Mouse (Mus musculus): ENCODE measurements around the gene Mrpl34. TPM values are rescaled to one million over a fixed set of nuclear protein-coding genes. Genes with fewer than 3 reads are reported as not detected.

The Mrpl34 gene
- polyA plus RNA-seq, 1 experiment from 2014 or later = 46.4 TPM

DNA sequence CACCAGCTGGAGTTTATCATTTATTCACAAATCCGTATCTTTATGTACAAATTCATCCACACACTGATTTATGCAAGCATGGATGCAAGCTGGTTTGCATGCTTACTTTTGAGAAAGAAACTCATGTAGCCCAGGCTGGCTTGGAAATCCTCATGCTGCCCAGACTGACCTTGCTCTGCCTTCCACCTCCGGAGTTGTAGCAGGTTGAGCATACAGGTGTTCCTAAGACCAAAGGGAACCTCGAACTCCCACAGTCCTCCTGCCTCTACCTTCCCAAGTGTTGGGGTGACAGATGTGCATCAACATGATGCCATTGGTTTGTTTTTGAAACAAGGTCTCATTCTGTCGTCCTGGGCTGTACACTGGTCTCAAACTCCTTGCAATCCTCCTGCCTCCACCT lies 2.6 kb upstream of the Mrpl34 start:
- H3K4me3 ChIP-seq (ENCODE audit: inconsistent target) = no peak overlapping the region

DNA sequence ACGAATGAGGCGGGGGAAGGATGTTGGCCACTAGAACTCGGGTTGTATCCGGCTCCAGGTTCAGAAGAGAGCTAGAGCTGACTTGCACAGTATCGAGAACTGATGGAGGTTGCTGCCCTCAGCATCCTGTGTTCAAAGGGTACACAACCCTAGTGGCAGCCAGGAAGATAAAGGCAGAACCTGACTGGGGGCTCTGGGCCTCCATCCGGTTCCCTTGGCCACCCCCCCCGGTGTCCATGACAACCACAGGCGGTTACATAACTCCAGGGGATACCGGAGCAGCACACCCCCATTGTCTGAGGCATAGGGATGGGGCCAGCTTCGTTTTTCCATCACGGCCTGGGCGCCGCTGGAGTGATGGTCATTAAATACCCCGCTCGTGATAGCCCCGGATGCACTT lies 2.0 kb upstream of the Mrpl34 start:
- Histone ChIP-seq H3K4me3 (ENCODE audit: inconsistent target) (peak overlapping the region; percentile 50), H3K79me2 (ENCODE audit: inconsistent target) (no peaks in the 10 kb centered on the region; the same call in 1 of the 2 replicates), H3K36me3 (ENCODE audit: inconsistent target) (no peaks in the 10 kb centered on the region), H3K27ac (no peak overlapping the region)
- WGBS (ENCODE audit: missing documents) = 11% methylated on average over 16 of the region's 16 CpGs

More for the DNA sequence above, 2.6 kb upstream of the Mrpl34 start:
- Histone ChIP-seq H3K36me3 (ENCODE audit: inconsistent target) (no peaks in the 10 kb centered on the region), H3K79me2 (ENCODE audit: inconsistent target) (no peaks in the 10 kb centered on the region; the same call in 1 of the 2 replicates), H3K27ac (no peak overlapping the region)
- 76% methylated on average over 4 of the region's 4 CpGs for WGBS (ENCODE audit: missing documents)

DNA sequence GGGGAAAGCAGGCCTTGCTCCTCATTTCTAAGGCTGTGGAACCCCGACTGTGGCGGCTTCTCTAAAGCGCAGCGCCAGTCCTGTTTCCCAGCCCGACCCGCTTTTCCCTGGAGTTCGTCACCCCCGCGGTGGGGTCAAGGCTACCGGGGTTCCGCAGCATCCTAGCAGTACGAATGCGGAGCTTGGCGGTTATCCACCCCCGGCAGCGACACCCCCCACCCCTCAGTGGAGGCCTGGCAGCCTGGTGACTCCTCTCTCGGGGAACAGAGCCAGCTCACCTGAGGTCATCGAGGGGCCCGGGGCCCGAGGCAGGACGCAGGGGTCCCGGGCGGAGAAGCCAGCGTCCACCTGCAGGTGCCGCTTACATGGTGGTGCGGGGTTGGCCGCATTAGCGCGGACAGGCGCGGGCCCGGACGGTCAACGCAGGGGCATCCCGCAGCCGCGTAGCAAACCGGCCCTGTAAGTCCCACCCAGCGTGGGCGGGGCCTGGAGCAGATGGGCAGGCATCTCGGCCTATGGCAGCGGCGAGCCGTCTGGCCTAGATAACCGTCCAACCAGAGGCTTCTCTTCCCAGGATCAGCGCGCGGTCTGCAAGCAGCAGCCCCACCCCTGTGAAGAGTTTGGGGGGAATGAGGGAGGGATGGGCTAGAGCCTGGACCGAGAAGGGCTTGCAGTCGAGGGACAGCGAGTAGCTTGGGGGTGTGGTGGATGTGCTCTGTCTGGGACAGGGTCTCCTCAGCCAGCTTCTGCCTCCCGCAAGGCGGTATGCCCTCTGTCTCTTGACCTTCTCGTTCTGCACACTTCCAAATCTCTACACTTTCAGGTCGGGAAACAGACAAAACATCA lies 1.3 kb upstream of the Mrpl34 start, which contains the start of gene Abhd8:
TSS of gene Abhd8 (minus strand) at position 468 of the 846 bp plus-strand sequence.
- Histone ChIP-seq H3K36me3 (ENCODE audit: inconsistent target) (no peaks in the 10 kb centered on the region), H3K79me2 (ENCODE audit: inconsistent target) (no peaks in the 10 kb centered on the region; the same call in 1 of the 2 replicates), H3K27ac (0 out of 2 replicates have a peak within 1 kb of the TSS, but pooled peaks have one; percentile 15), H3K4me3 (ENCODE audit: inconsistent target) (peak within 1 kb of the TSS; percentile 50)
- WGBS (ENCODE audit: missing documents) = 3% methylated on average over 55 of the region's 55 CpGs

DNA sequence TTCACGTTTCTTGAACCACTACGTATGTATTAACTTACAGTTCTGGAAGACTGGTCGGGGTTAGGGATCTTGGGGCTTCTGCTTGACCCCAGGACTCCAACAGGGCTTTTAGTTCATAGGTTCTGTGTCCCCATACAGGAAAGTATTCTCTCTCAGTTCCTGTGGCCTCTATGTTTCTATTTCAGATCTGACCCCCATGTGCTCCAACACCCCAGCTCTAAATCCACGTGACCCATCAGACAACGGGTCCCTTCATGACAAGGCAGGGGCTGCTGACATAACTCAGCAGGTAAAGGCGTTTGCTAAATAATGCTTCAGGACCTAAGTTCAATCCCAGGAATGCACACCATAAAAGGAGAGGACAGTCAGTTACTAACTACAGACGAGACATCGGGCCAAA lies 974 bp downstream of the Mrpl34 start:
- 88% methylated on average over 8 of the region's 8 CpGs for WGBS (ENCODE audit: missing documents)
- no peak overlapping the region for H3K4me3 ChIP-seq (ENCODE audit: inconsistent target)
- no peak overlapping the region for H3K27ac ChIP-seq
- peaks cover 16% of the 10 kb centered on the region for H3K79me2 ChIP-seq (ENCODE audit: inconsistent target)
- H3K36me3 ChIP-seq (ENCODE audit: inconsistent target) = no peaks in the 10 kb centered on the region

DNA sequence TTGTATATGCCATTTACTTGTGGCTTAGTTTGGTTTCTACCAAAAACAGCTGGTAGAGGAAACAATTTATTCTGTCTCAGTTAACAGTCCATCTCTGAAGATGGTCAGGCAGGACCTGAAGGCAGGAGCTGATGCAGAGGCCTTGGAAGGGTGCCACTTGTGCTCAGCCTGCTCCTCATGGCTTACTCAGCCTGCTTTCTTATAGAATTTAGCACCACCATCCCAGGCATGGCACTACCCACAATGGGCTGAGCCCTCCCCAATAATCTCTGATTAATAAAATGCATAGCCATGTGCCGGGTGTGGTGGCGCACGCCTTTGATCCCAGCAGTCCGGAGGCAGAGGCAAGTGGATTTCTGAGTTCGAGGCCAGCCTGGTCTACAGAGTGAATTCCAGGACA lies 1.4 kb downstream of the Mrpl34 start:
- WGBS (ENCODE audit: missing documents) = 100% methylated on average over 4 of the region's 5 CpGs
- no peak overlapping the region for H3K4me3 ChIP-seq (ENCODE audit: inconsistent target)
- no peak overlapping the region for H3K27ac ChIP-seq
- H3K79me2 ChIP-seq (ENCODE audit: inconsistent target) = peaks cover 20% of the 10 kb centered on the region
- no peaks in the 10 kb centered on the region for H3K36me3 ChIP-seq (ENCODE audit: inconsistent target)

DNA sequence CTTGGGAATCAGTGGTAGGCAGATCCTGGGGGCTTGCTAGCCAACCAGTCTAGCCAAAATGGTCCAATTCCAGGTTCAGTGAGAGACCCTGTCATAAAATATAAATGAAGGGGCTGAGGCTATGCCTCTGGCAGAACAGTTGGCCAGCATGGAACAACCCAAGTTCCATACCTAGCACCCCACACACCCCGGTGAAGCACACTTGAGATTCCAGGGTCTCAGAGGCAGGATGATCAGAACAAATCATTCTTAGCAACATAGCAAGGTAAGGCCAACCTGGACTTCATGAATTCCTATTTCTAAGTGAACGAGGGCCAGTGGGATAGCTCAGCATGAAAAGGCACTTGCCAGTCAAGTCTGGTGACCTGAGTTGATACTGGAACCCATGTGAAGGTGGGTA lies 2.4 kb downstream of the Mrpl34 start:
- Histone ChIP-seq H3K4me3 (ENCODE audit: inconsistent target) (no peak overlapping the region), H3K79me2 (ENCODE audit: inconsistent target) (peaks cover 30% of the 10 kb centered on the region), H3K36me3 (ENCODE audit: inconsistent target) (peaks cover 8% of the 10 kb centered on the region), H3K27ac (no peak overlapping the region)
- 92% methylated on average over 2 of the region's 2 CpGs for WGBS (ENCODE audit: missing documents)

DNA sequence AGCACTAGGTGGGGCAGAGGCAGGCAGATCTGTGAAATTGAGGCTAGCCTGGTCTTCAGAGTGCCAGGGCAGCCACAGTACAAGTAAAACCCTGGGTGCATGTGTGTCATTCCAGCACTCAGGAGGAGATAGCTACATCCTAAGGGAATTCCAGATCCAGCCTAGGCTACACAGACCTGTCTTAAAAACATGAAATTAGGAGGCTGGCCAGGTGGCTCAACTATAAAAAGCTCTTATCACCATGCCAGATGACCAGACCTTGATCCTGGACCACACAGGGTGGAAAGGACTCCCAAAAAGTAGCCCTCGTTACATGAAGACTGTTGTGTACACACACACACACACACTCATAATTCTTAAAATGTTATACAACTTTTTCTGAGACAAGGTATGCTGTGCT lies 3.2 kb downstream of the Mrpl34 start:
- WGBS (ENCODE audit: missing documents) = 100% methylated on average over 1 of the region's 1 CpGs
- H3K4me3 ChIP-seq (ENCODE audit: inconsistent target) = no peak overlapping the region

DNA sequence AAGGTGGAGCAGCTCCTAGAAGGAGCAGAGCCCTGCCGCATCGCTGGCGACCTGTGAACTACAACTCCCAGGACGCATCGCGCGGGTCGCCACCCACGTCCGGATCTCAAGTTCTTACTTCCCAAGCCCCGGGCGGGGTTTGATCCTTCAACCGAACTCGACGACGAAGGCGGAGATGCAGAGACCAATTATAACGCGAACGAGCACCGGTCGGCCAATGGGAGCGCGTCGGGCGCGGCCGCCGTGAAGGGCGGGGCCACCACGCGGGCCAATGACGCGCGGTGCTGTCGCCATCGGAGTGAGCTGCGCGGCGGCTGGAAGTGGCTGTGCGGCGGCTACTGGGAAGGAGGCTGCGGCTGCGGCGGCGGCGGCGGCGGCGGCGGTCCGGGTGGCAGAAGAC lies 4.2 kb downstream of the Mrpl34 start, which contains the start of gene Dda1:
TSS of gene Dda1 (plus strand) at position 284 of the 400 bp plus-strand sequence.
- under 1% methylated on average over 40 of the region's 52 CpGs for WGBS (ENCODE audit: missing documents)
- Histone ChIP-seq H3K4me3 (ENCODE audit: inconsistent target) (peak within 1 kb of the TSS; percentile 97), H3K27ac (peak within 1 kb of the TSS; percentile 50), H3K79me2 (ENCODE audit: inconsistent target) (peaks cover 31% of the 10 kb centered on the region), H3K36me3 (ENCODE audit: inconsistent target) (peaks cover 24% of the 10 kb centered on the region)

More for the DNA sequence above, 3.2 kb downstream of the Mrpl34 start:
- peaks cover 14% of the 10 kb centered on the region for H3K36me3 ChIP-seq (ENCODE audit: inconsistent target)
- peaks cover 31% of the 10 kb centered on the region for H3K79me2 ChIP-seq (ENCODE audit: inconsistent target)
- no peak overlapping the region for H3K27ac ChIP-seq

DNA sequence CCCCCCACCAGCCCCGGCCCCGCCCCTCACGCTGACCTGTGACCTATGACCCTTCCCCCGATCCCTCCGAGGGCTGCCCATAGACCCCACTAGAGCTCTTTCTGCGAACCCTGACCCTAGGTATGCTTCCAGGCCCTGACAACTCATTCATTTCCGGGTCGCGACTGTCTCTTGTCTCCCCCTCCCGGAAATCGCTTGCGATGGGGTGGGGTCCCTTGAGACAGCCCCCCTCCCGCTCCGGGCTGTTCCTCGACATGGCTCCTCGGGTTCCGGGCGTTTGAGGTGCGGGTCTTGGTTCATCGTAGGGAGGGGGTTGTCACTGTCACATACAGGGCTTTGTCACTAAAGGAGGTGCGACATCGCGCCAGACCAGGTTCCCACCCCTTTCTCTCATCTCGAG lies 4.7 kb downstream of the Mrpl34 start:
- H3K36me3 ChIP-seq (ENCODE audit: inconsistent target) = peaks cover 24% of the 10 kb centered on the region
- peak overlapping the region; percentile 97 for H3K4me3 ChIP-seq (ENCODE audit: inconsistent target)
- H3K79me2 ChIP-seq (ENCODE audit: inconsistent target) = peaks cover 31% of the 10 kb centered on the region
- H3K27ac ChIP-seq = peak overlapping the region; percentile 50
- WGBS (ENCODE audit: missing documents) = under 1% methylated on average over 23 of the region's 24 CpGs

DNA sequence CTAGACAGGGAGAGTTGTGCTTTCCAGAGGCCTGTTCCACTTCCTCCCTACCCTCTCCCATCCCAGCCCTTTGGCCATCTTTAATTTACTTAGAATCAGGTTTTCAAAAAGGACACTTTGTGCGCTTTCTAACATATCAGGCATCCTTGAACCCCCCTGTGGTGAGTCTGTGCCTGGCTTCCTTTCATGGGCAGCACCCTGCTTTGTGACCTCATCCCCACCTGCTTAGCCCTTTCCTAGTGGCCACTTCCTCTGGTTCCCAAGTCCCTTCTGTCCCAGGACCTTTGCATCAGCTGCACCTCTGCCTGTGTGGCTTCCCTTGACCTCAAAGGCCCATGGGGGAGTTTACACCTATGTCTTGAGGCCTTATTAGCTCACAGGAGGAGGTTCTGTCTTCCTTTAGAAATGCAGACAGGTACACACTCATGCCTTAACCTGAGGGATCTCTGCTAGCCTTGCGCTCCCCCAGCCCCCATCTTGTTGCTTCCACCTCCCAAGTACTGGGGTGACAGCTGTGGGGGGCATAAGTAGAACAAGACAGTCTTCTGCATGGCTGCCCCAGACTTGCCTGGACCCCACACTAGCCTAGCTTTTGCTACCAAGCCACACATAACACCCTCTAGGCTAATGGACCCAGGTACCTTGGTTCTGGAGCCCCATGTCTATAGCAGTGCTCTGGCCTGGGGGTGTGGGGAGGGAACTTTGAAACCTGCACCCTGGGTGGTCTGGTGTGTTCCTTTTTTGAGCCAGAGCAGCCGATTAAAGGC lies 5.6 kb downstream of the Mrpl34 start:
- Histone ChIP-seq H3K36me3 (ENCODE audit: inconsistent target) (peaks cover 24% of the 10 kb centered on the region), H3K4me3 (ENCODE audit: inconsistent target) (peak overlapping the region; percentile 97), H3K27ac (no peak overlapping the region)

DNA sequence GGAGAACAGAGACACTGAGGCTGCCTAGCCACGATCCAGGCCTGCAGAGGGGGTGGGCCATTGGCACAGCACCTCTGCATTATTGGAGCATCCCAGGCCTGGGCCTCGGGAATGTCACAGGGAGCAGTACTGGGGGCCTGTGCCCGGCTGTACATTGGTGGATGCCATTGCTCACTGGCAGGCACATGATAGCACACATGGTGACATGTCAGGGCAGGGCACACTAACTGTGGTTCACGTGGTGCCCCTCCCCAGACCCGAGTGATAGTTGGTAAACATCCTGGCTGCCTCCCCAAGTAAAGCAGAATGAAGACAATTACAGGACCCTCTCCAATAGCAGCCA lies 6.1 kb downstream of the Mrpl34 start:
- 89% methylated on average over 5 of the region's 5 CpGs for WGBS (ENCODE audit: missing documents)
- peaks cover 24% of the 10 kb centered on the region for H3K36me3 ChIP-seq (ENCODE audit: inconsistent target)

More for the DNA sequence above, 5.6 kb downstream of the Mrpl34 start:
- WGBS (ENCODE audit: missing documents) = 100% methylated on average over 2 of the region's 3 CpGs
- peaks cover 31% of the 10 kb centered on the region for H3K79me2 ChIP-seq (ENCODE audit: inconsistent target)

DNA sequence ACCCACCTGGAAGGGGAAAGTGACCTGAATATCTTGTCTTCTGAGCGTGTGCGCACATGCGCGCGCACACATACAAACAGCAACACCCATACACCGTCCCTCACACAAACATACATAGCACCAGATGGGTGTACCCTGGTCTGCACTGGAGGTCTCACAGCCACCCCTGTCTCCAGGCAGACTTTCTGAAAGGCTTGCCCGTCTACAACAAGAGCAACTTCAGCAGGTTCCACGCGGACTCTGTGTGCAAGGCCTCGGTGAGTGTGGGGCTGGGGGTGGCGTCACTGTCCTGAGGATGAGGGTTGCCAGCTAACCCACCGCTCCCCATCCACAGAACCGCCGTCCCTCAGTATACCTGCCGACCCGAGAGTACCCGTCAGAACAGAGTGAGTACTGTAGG lies 7.1 kb downstream of the Mrpl34 start:
- WGBS (ENCODE audit: missing documents) = 95% methylated on average over 17 of the region's 17 CpGs
- Histone ChIP-seq H3K27ac (no peak overlapping the region), H3K36me3 (ENCODE audit: inconsistent target) (peaks cover 24% of the 10 kb centered on the region), H3K79me2 (ENCODE audit: inconsistent target) (peaks cover 31% of the 10 kb centered on the region), H3K4me3 (ENCODE audit: inconsistent target) (no peak overlapping the region)

More for the DNA sequence above, 6.1 kb downstream of the Mrpl34 start:
- Histone ChIP-seq H3K79me2 (ENCODE audit: inconsistent target) (peaks cover 31% of the 10 kb centered on the region), H3K27ac (no peak overlapping the region), H3K4me3 (ENCODE audit: inconsistent target) (no peak overlapping the region)

DNA sequence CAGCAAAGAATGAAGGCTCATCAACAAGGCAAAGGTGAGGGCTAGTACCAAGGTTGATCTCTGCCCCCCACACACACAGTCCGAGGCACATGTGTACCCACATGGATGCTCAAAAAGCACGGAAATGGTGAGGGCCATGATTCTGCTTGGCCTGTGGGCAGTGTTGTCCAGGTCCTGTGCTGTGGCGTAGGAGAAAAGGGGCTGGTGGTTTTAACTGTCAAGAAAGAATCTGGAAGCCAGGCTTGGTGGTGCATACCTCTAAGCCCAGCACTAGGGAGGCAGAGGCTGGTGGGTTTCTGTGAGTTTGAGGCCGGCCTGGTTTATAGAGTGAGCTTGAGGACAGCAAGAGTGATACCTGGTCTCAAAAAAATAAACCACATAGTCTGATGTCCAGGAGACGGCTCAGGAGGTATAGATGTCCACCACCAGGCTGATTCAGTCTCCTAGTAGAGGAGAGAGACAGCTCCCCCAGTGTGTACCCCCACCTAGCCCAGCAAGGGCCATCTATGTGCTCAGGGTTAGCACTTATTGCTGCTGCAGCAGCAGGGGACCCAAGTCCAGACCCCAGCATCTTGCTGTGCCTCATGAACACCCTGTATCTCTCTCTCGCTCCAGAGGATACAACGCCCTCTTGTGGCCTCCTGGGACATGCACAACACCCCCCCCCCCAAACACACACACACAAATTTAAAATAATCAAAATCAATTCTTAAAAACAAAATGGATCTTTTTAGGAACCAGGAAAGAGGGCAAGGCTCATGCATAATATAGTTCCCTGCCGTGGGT lies 8.0 kb downstream of the Mrpl34 start:
- 91% methylated on average over 7 of the region's 8 CpGs for WGBS (ENCODE audit: missing documents)
- Histone ChIP-seq H3K4me3 (ENCODE audit: inconsistent target) (no peak overlapping the region), H3K36me3 (ENCODE audit: inconsistent target) (peaks cover 24% of the 10 kb centered on the region), H3K79me2 (ENCODE audit: inconsistent target) (peaks cover 31% of the 10 kb centered on the region), H3K27ac (no peak overlapping the region)

DNA sequence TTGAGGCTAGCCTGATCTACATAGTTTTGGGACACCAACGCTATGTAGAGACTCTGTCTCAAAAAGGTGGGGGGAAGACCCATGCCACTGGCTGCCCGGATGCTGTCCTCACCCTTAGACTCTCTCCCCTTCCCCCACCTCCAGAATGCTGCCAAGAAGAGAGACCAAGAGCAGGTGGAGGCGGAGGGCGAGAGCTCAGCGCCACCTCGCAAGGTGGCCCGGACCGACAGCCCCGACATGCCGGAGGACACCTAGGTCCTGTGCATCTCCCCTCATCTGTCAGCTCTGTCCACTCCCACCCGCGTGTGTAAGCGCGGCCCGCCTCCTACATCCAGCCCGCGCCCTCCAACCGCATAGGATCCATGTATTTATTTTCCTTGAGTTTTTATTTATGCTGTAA lies 9.6 kb downstream of the Mrpl34 start:
- peaks cover 24% of the 10 kb centered on the region for H3K36me3 ChIP-seq (ENCODE audit: inconsistent target)
- H3K27ac ChIP-seq = no peak overlapping the region
- no peak overlapping the region for H3K4me3 ChIP-seq (ENCODE audit: inconsistent target)
- H3K79me2 ChIP-seq (ENCODE audit: inconsistent target) = peaks cover 29% of the 10 kb centered on the region
- 96% methylated on average over 18 of the region's 18 CpGs for WGBS (ENCODE audit: missing documents)
